Comparison of ENCODE assay signal across 9 mouse cellular contexts in the genomic region with DNA sequence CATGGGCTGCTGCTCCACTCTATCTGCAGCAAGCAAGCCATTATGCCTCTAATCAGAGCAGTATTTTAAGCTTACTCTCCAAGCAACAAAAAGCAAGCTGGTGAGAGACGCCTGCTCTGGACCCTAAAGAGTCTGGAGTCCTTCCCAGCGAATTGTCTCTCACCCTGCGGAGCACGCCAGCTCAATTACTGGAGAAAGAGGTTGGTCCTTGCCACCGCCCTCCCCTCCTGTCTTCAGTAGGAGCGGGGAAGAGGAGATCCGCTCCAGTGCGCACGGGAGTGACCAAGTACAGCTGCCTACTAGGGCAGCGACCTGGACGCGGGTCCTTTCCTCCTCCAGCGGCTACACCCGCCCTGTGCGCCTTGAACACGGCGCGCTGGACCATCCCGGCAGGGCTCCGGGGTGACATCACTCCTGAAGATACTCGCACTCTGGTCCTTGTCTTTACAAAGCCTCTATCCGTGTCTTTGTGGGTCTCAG. TPM values are rescaled to one million over a fixed set of nuclear protein-coding genes. Genes with fewer than 3 reads are reported as not detected.
DNase-seq lines count a peak whose midpoint lies in the region; ATAC-seq and TF ChIP-seq lines count a peak whose summit lies in the region.
"Had no signal": no experiment of that assay in that cellular context is flagged by ENCODE, and none has a peak within 500 bp of the region (broad histone marks: within the 10 kb centered on the region; RNA-seq: fewer than 3 reads in every experiment).

A gene (plus strand): TSS at position 127 of the 480 bp plus-strand sequence.

- no peaks in the 10 kb centered on the region for H3K9me3 ChIP-seq in kidney, embryonic 15.5 days (replicated peaks)
- no peaks in the 10 kb centered on the region for H3K9me3 ChIP-seq in forebrain, embryonic 11.5 days (ENCODE audit: control insufficient read depth, low read length)
- H3K9me3 ChIP-seq in midbrain, embryonic 11.5 days (ENCODE audit: control insufficient read depth, low read length), result no peaks in the 10 kb centered on the region

- no peak for TF ChIP-seq CTCF in brain, embryonic 14.5 days (IDR thresholded peaks at IDR 0.05; ENCODE audit: borderline replicate concordance, extremely low read depth, insufficient read depth, insufficient read length)

- DNase-seq in kidney, adult 11 months, result no peak
- peak; percentile 85 for DNase-seq in brain, embryonic 14.5 days (ENCODE audit: low read depth)
- peak; percentile 67 for DNase-seq in forebrain, embryonic 11.5 days (ENCODE audit: low spot score)
- DNase-seq in layer of hippocampus, adult 8-10 months (ENCODE audit: low spot score in 2 of 2), result peak; percentile 28 to 30
- peak; percentile 96 for DNase-seq in midbrain, embryonic 11.5 days (ENCODE audit: low spot score, missing footprints)
- peak; percentile 39 for DNase-seq in testis, postnatal 10 days (ENCODE audit: low spot score)
- no peak for DNase-seq in thymus, postnatal 0 days (ENCODE audit: low spot score)

- H3K27me3 ChIP-seq in kidney, embryonic 15.5 days, result peaks cover 12% of the 10 kb centered on the region
- H3K27me3 ChIP-seq in forebrain, embryonic 11.5 days (ENCODE audit: control insufficient read depth, insufficient read depth, low read length), result no peaks in the 10 kb centered on the region
- H3K27me3 ChIP-seq in midbrain, embryonic 11.5 days (ENCODE audit: control insufficient read depth, insufficient read depth, low read length), result no peaks in the 10 kb centered on the region

- ATAC-seq in kidney, embryonic 15.5 days (replicated peaks; ENCODE audit: low FRiP score), result peak; percentile 99
- ATAC-seq in forebrain, embryonic 11.5 days (replicated peaks; ENCODE audit: low FRiP score), result peak; percentile 90
- peak; percentile 92 for ATAC-seq in midbrain, embryonic 11.5 days (ENCODE audit: low FRiP score)
- ATAC-seq: Patski had no signal

- peak within 1 kb of the TSS; percentile 60 for H3K27ac ChIP-seq in kidney, embryonic 15.5 days
- no peak within 1 kb of the TSS for H3K27ac ChIP-seq in forebrain, embryonic 11.5 days (ENCODE audit: low read depth, low read length)
- H3K27ac ChIP-seq in midbrain, embryonic 11.5 days (ENCODE audit: low read depth, low read length), result no peak within 1 kb of the TSS

- peak within 1 kb of the TSS; percentile 26 for H3K9ac ChIP-seq in kidney, embryonic 15.5 days
- H3K9ac ChIP-seq in forebrain, embryonic 11.5 days (ENCODE audit: low read length), result peak within 1 kb of the TSS; percentile 66
- H3K9ac ChIP-seq in midbrain, embryonic 11.5 days (ENCODE audit: low read length), result peak within 1 kb of the TSS; percentile 75

- peak; percentile 19; the same call in 1 of the 2 replicates for TF ChIP-seq POLR2A in brain, embryonic 14.5 days (IDR thresholded peaks at IDR 0.05; ENCODE audit: borderline replicate concordance, extremely low read depth, insufficient read depth, insufficient read length, poor library complexity, severe bottlenecking)

- peak within 1 kb of the TSS; percentile 52 for H3K4me3 ChIP-seq in kidney, embryonic 15.5 days (replicated peaks)
- H3K4me3 ChIP-seq in forebrain, embryonic 11.5 days (ENCODE audit: low read depth, low read length), result peak within 1 kb of the TSS; percentile 49
- H3K4me3 ChIP-seq in midbrain, embryonic 11.5 days (ENCODE audit: low read depth, low read length), result peak within 1 kb of the TSS; percentile 51

- under 1% methylated on average over 22 of the region's 22 CpGs for WGBS in kidney, embryonic 15.5 days
- WGBS in forebrain, embryonic 11.5 days, result under 1% methylated on average over 22 of the region's 22 CpGs
- WGBS in midbrain, embryonic 11.5 days, result under 1% methylated on average over 22 of the region's 22 CpGs

- peak within 1 kb of the TSS; percentile 89 for H3K4me2 ChIP-seq in kidney, embryonic 15.5 days
- peak within 1 kb of the TSS; percentile 84 for H3K4me2 ChIP-seq in forebrain, embryonic 11.5 days (ENCODE audit: low read depth, low read length, severe bottlenecking)
- H3K4me2 ChIP-seq in midbrain, embryonic 11.5 days, result peak within 1 kb of the TSS; percentile 83

- peaks cover 10% of the 10 kb centered on the region; the same call in 1 of the 2 replicates for H3K4me1 ChIP-seq in kidney, embryonic 15.5 days
- no peaks in the 10 kb centered on the region for H3K4me1 ChIP-seq in forebrain, embryonic 11.5 days (replicated peaks; ENCODE audit: control insufficient read depth, insufficient read depth, low read length)
- 0 out of 2 replicates have a peak, but pooled peaks cover 2% of the 10 kb centered on the region for H3K4me1 ChIP-seq in midbrain, embryonic 11.5 days (ENCODE audit: control insufficient read depth, insufficient read depth, low read length)

- no peaks in the 10 kb centered on the region for H3K36me3 ChIP-seq in kidney, embryonic 15.5 days
- no peaks in the 10 kb centered on the region for H3K36me3 ChIP-seq in forebrain, embryonic 11.5 days (ENCODE audit: control insufficient read depth, insufficient read depth, low read length)
- no peaks in the 10 kb centered on the region for H3K36me3 ChIP-seq in midbrain, embryonic 11.5 days (ENCODE audit: control insufficient read depth, insufficient read depth, low read length)

RNA-seq across cellular contexts. Expression of the gene that starts here (rescaled TPM):
- 1.6 and 1.7 TPM in 2 replicates for polyA plus RNA-seq in kidney, embryonic 15.5 days (2015; fragmentation: Nextera tagmentation; extraction: Ambion mirVana)
- 7.8 and 16.7 TPM in 2 replicates for polyA plus RNA-seq in brain, embryonic 14.5 days (2012; rRNA removed)
- 2.1 and 2.2 TPM in 2 replicates for polyA plus RNA-seq in forebrain, embryonic 11.5 days (2014; fragmentation: Nextera tagmentation; extraction: Ambion mirVana)
- total RNA-seq in layer of hippocampus, adult 8-10 months (2022), result 10 to 100 TPM; 66.7 to 71.3 (median 68.2) TPM
- polyA plus RNA-seq in midbrain, embryonic 11.5 days (2014; fragmentation: Nextera tagmentation; extraction: Ambion mirVana), result 5.0 and 6.5 TPM in 2 replicates
- 0.12 TPM in 2 replicates for polyA plus RNA-seq in thymus, postnatal 0 days (2015; fragmentation: Nextera tagmentation; extraction: Ambion mirVana)

Comparison
In these comparisons a context has a peak if more than half of its experiments do, and no peak if none do; other contexts are left out.
1. DNase-seq: peak in brain, embryonic 14.5 days (single experiment), forebrain, embryonic 11.5 days (single experiment), layer of hippocampus, adult 8-10 months (2 of 2), midbrain, embryonic 11.5 days (single experiment) and testis, postnatal 10 days (single experiment); none in kidney, adult 11 months (single experiment) and thymus, postnatal 0 days (single experiment).
2. Peak in every context shown above with its lines, with median percentiles within 50 percentile points of each other: ATAC-seq, H3K4me2 ChIP-seq, H3K4me3 ChIP-seq and H3K9ac ChIP-seq.